Mouse (Mus musculus) liver, postnatal 0 days (tissue): ENCODE measurements at regions not wholly inside any gene's neighbourhood (a gene's known extent, or its start where the extent isn't known, plus 50 kb on each side); places are given as distances from the start of the nearest gene placed in this dataset.

ENCODE experiments used
- ATAC-seq: fragments of 200-750 bp; cut with Nextera tagmentation; 2 replicates; pipeline ENCODE4 v1.8.0; 2017; ENCODE audit warnings: mild to moderate bottlenecking, moderate library complexity
- DNase-seq: peaks from one replicate; pipeline ENCODE4 v3.0.0-alpha.2; 2016
- H3K27ac ChIP-seq: fragments of 300-500 bp; sonication (generic); 2 replicates; pipeline ENCODE4 v1.5.1; 2014; ENCODE audit warnings: antibody characterized with exemption, moderate library complexity, mild to moderate bottlenecking, low read depth
- H3K27me3 ChIP-seq: fragments of 300-500 bp; sonication (generic); 2 replicates; pipeline ENCODE4 v1.6.1; 2014; ENCODE audit warnings: low read length, control low read depth, mixed read lengths; ENCODE audit not compliant: insufficient read depth
- H3K36me3 ChIP-seq: fragments of 300-500 bp; sonication (generic); replicated peaks from 2 replicates; pipeline ENCODE4 v1.6.1; 2014; ENCODE audit warnings: mild to moderate bottlenecking, control low read depth, low read length, moderate library complexity, mixed read lengths; ENCODE audit not compliant: insufficient read depth
- H3K4me1 ChIP-seq: fragments of 300-500 bp; sonication (generic); 2 replicates; pipeline ENCODE4 v1.6.1; 2014; ENCODE audit warnings: antibody characterized with exemption, mild to moderate bottlenecking, control low read depth; ENCODE audit not compliant: insufficient read depth
- H3K4me2 ChIP-seq: fragments of 300-500 bp; sonication (generic); 2 replicates; pipeline ENCODE4 v1.6.1; 2014; ENCODE audit warnings: low read depth, mild to moderate bottlenecking, low read length, moderate library complexity, mixed read lengths
- H3K4me3 ChIP-seq: fragments of 300-500 bp; sonication (generic); 2 replicates; pipeline ENCODE4 v1.5.1; 2014; ENCODE audit warnings: low read depth, low read length
- H3K9ac ChIP-seq: fragments of 300-500 bp; sonication (generic); replicated peaks from 2 replicates; pipeline ENCODE4 v1.6.1; 2014; ENCODE audit warnings: mild to moderate bottlenecking, moderate library complexity
- H3K9me3 ChIP-seq: fragments of 300-500 bp; sonication (generic); 2 replicates; pipeline ENCODE4 v1.6.1; 2016; ENCODE audit warnings: mild to moderate bottlenecking, control low read depth, low read length, mixed read lengths
- CTCF ChIP-seq: sonication (generic); IDR thresholded peaks from 2 replicates; pipeline ENCODE4 v1.5.1; 2016; ENCODE audit warnings: antibody characterized with exemption, low read depth
- EP300 ChIP-seq: IDR thresholded peaks from 2 replicates; pipeline ENCODE4 v1.6.1; 2016; ENCODE audit warnings: antibody characterized with exemption, low read depth, mild to moderate bottlenecking
- WGBS: fragments of 180-500 bp; shearing (Covaris S2); extraction: QIAGEN DNeasy Blood & Tissue Kit; methylation state at CpG from one replicate; pipeline ENCODE4 v1.1.7; 2014; ENCODE audit not compliant: insufficient replicate concordance; 5-methylcytosine and 5-hydroxymethylcytosine counted together

GRCm38 (mm10) chr12:29124079-29124668 is 372.6 kb downstream of the Eipr1 start:
- WGBS: 66% methylated on average over 7 of the region's 7 CpGs
- ATAC-seq: no peak
- Histone ChIP-seq H3K27ac (no peak overlapping the region), H3K4me3 (no peak overlapping the region), H3K9me3 (no peaks in the 10 kb centered on the region), H3K27me3 (no peaks in the 10 kb centered on the region), H3K9ac (no peak overlapping the region), H3K4me1 (no peaks in the 10 kb centered on the region), H3K36me3 (no peaks in the 10 kb centered on the region), H3K4me2 (no peak overlapping the region)
- no peak for TF ChIP-seq EP300
- no peak for TF ChIP-seq CTCF
- no peak for DNase-seq

GRCm38 (mm10) chr12:29128844-29129243 is 377.2 kb downstream of the Eipr1 start:
- peak; percentile 55 for TF ChIP-seq CTCF
- TF ChIP-seq EP300: no peak
- Histone ChIP-seq H3K9me3 (no peaks in the 10 kb centered on the region), H3K9ac (no peak overlapping the region), H3K4me1 (no peaks in the 10 kb centered on the region), H3K27me3 (no peaks in the 10 kb centered on the region), H3K36me3 (no peaks in the 10 kb centered on the region), H3K4me2 (no peak overlapping the region), H3K4me3 (no peak overlapping the region), H3K27ac (no peak overlapping the region)
- 46% methylated on average over 10 of the region's 10 CpGs for WGBS
- DNase-seq (peak; percentile 18), ATAC-seq (no peak)

GRCm38 (mm10) chr12:29129331-29129730 is 377.7 kb downstream of the Eipr1 start:
- DNase-seq: no peak
- no peak for ATAC-seq
- no peak overlapping the region for H3K4me2 ChIP-seq
- no peaks in the 10 kb centered on the region for H3K4me1 ChIP-seq
- H3K9me3 ChIP-seq: no peaks in the 10 kb centered on the region
- no peak overlapping the region for H3K9ac ChIP-seq
- 61% methylated on average over 4 of the region's 4 CpGs for whole genome bisulfite sequencing
- H3K27ac ChIP-seq: no peak overlapping the region
- TF ChIP-seq CTCF: no peak
- no peak for TF ChIP-seq EP300
- H3K4me3 ChIP-seq: no peak overlapping the region
- H3K36me3 ChIP-seq: no peaks in the 10 kb centered on the region
- no peaks in the 10 kb centered on the region for H3K27me3 ChIP-seq

GRCm38 (mm10) chr12:29134326-29134725 is 382.7 kb downstream of the Eipr1 start:
- no peak for TF ChIP-seq EP300
- TF ChIP-seq CTCF: no peak
- Histone ChIP-seq H3K4me2 (no peak overlapping the region), H3K27ac (no peak overlapping the region), H3K9ac (no peak overlapping the region), H3K4me1 (no peaks in the 10 kb centered on the region), H3K36me3 (no peaks in the 10 kb centered on the region), H3K27me3 (no peaks in the 10 kb centered on the region), H3K4me3 (no peak overlapping the region), H3K9me3 (no peaks in the 10 kb centered on the region)
- ATAC-seq (no peak), DNase-seq (no peak)
- 86% methylated on average over 2 of the region's 2 CpGs for WGBS

- no peaks in the 10 kb centered on the region for H3K36me3 ChIP-seq
- DNase-seq: peak; percentile 17
- TF ChIP-seq CTCF (no peak), EP300 (no peak)
- no peak overlapping the region for H3K4me2 ChIP-seq
- no peak for ATAC-seq
- no peaks in the 10 kb centered on the region for H3K9me3 ChIP-seq
- 71% methylated on average over 5 of the region's 5 CpGs for WGBS
- no peaks in the 10 kb centered on the region for H3K27me3 ChIP-seq
- no peak overlapping the region for H3K27ac ChIP-seq
- H3K9ac ChIP-seq: no peak overlapping the region
- H3K4me3 ChIP-seq: no peak overlapping the region
- no peaks in the 10 kb centered on the region for H3K4me1 ChIP-seq
Measured at GRCm38 (mm10) chr12:29136850-29137268, 385.3 kb downstream of the Eipr1 start.

- Histone ChIP-seq H3K4me3 (no peak overlapping the region), H3K9me3 (no peaks in the 10 kb centered on the region), H3K4me2 (no peak overlapping the region), H3K9ac (no peak overlapping the region), H3K4me1 (no peaks in the 10 kb centered on the region), H3K27ac (no peak overlapping the region), H3K27me3 (no peaks in the 10 kb centered on the region), H3K36me3 (no peaks in the 10 kb centered on the region)
- WGBS: 57% methylated on average over 8 of the region's 8 CpGs
- DNase-seq: no peak
- ATAC-seq: no peak
- no peak for TF ChIP-seq EP300
- TF ChIP-seq CTCF: no peak
Measured at GRCm38 (mm10) chr12:29137455-29137854, 385.9 kb downstream of the Eipr1 start.

GRCm38 (mm10) chr12:29140576-29140975 is 387.6 kb upstream of the Myt1l start:
- Histone ChIP-seq H3K4me1 (no peaks in the 10 kb centered on the region), H3K4me3 (no peak overlapping the region), H3K4me2 (no peak overlapping the region), H3K36me3 (no peaks in the 10 kb centered on the region), H3K9me3 (no peaks in the 10 kb centered on the region), H3K9ac (no peak overlapping the region), H3K27ac (no peak overlapping the region), H3K27me3 (no peaks in the 10 kb centered on the region)
- ATAC-seq (no peak), DNase-seq (no peak)
- WGBS: 29% methylated on average over 3 of the region's 3 CpGs
- no peak for TF ChIP-seq EP300
- TF ChIP-seq CTCF: no peak
